Mouse (Mus musculus): Measurements from ENCODE around the gene Slamf8. TPM values are rescaled to one million over a fixed set of nuclear protein-coding genes. Genes with fewer than 3 reads are reported as not detected.

Slamf8 gene
- total RNA-seq (2014; rRNA removed) (1.3 and 1.7 TPM in 2 replicates), polyA plus RNA-seq (2012; rRNA removed) (0.45 and 1.2 TPM in 2 replicates)

- H3K36me3 ChIP-seq (ENCODE audit: control insufficient read depth, insufficient read depth, low read length) = no peaks in the 10 kb centered on the region
- DNase-seq (ENCODE audit: extremely low read depth, low read depth, low spot score) = peak; percentile 40
- no peak within 1 kb of the TSS for H3K4me3 ChIP-seq (ENCODE audit: insufficient read depth, low read depth, low read length)
- no peaks in the 10 kb centered on the region for H3K79me2 ChIP-seq (ENCODE audit: control insufficient read depth, insufficient read depth, low read length)
- 67% methylated on average over 7 of the region's 7 CpGs for WGBS
- no peak within 1 kb of the TSS for H3K9ac ChIP-seq (ENCODE audit: low read depth, low read length)
- no peaks in the 10 kb centered on the region; the same call in 1 of the 2 replicates for H3K4me1 ChIP-seq (ENCODE audit: control insufficient read depth, insufficient read depth, low read length)
- TF ChIP-seq CTCF (IDR thresholded peaks at IDR 0.05; ENCODE audit: low read depth, low read length) = no peak
- no peak for TF ChIP-seq POLR2A (IDR thresholded peaks at IDR 0.05; ENCODE audit: extremely low read depth, insufficient read depth, low read length)
- no peak within 1 kb of the TSS for H3K27ac ChIP-seq (replicated peaks; ENCODE audit: insufficient read depth, low read depth, low read length)
- H3K27me3 ChIP-seq (ENCODE audit: control insufficient read depth, insufficient read depth, low read length) = no peaks in the 10 kb centered on the region
Observed at GRCm38 (mm10) chr1:172590385-172590784, at the start of gene Slamf8. Slamf8 (minus strand) TSS chr1:172590568.

GRCm38 (mm10) chr1:172638781-172639180 is 48.4 kb upstream of the Slamf8 start:
- no peaks in the 10 kb centered on the region for H3K36me3 ChIP-seq (ENCODE audit: control insufficient read depth, insufficient read depth, low read length)
- no peak overlapping the region for H3K27ac ChIP-seq (replicated peaks; ENCODE audit: insufficient read depth, low read depth, low read length)
- no peak for TF ChIP-seq CTCF (IDR thresholded peaks at IDR 0.05; ENCODE audit: low read depth, low read length)
- TF ChIP-seq POLR2A (IDR thresholded peaks at IDR 0.05; ENCODE audit: extremely low read depth, insufficient read depth, low read length) = no peak
- H3K27me3 ChIP-seq (ENCODE audit: control insufficient read depth, insufficient read depth, low read length) = no peaks in the 10 kb centered on the region
- 83% methylated on average over 2 of the region's 2 CpGs for WGBS
- no peak for DNase-seq (ENCODE audit: extremely low read depth, low read depth, low spot score)
- no peak overlapping the region for H3K4me3 ChIP-seq (ENCODE audit: insufficient read depth, low read depth, low read length)
- no peaks in the 10 kb centered on the region for H3K4me1 ChIP-seq (ENCODE audit: control insufficient read depth, insufficient read depth, low read length)
- no peak overlapping the region for H3K9ac ChIP-seq (ENCODE audit: low read depth, low read length)
- no peaks in the 10 kb centered on the region for H3K79me2 ChIP-seq (ENCODE audit: control insufficient read depth, insufficient read depth, low read length)

- H3K36me3 ChIP-seq (ENCODE audit: control insufficient read depth, insufficient read depth, low read length) = no peaks in the 10 kb centered on the region
- TF ChIP-seq POLR2A (IDR thresholded peaks at IDR 0.05; ENCODE audit: extremely low read depth, insufficient read depth, low read length) (no peak), CTCF (IDR thresholded peaks at IDR 0.05; ENCODE audit: low read depth, low read length) (no peak)
- H3K79me2 ChIP-seq (ENCODE audit: control insufficient read depth, insufficient read depth, low read length) = no peaks in the 10 kb centered on the region
- no peaks in the 10 kb centered on the region for H3K27me3 ChIP-seq (ENCODE audit: control insufficient read depth, insufficient read depth, low read length)
- H3K27ac ChIP-seq (replicated peaks; ENCODE audit: insufficient read depth, low read depth, low read length) = no peak overlapping the region
- H3K9ac ChIP-seq (ENCODE audit: low read depth, low read length) = no peak overlapping the region
- 91% methylated on average over 4 of the region's 4 CpGs for WGBS
- no peaks in the 10 kb centered on the region for H3K4me1 ChIP-seq (ENCODE audit: control insufficient read depth, insufficient read depth, low read length)
- no peak for DNase-seq (ENCODE audit: extremely low read depth, low read depth, low spot score)
- no peak overlapping the region for H3K4me3 ChIP-seq (ENCODE audit: insufficient read depth, low read depth, low read length)
Observed at GRCm38 (mm10) chr1:172637801-172638200, 47.4 kb upstream of the Slamf8 start.

GRCm38 (mm10) chr1:172636266-172636665 is 45.9 kb upstream of the Slamf8 start:
- TF ChIP-seq CTCF (IDR thresholded peaks at IDR 0.05; ENCODE audit: low read depth, low read length) (no peak), POLR2A (IDR thresholded peaks at IDR 0.05; ENCODE audit: extremely low read depth, insufficient read depth, low read length) (no peak)
- Histone ChIP-seq H3K36me3 (ENCODE audit: control insufficient read depth, insufficient read depth, low read length) (no peaks in the 10 kb centered on the region), H3K4me1 (ENCODE audit: control insufficient read depth, insufficient read depth, low read length) (peaks cover 3% of the 10 kb centered on the region; the same call in 1 of the 2 replicates), H3K4me3 (ENCODE audit: insufficient read depth, low read depth, low read length) (no peak overlapping the region), H3K27me3 (ENCODE audit: control insufficient read depth, insufficient read depth, low read length) (no peaks in the 10 kb centered on the region), H3K9ac (ENCODE audit: low read depth, low read length) (no peak overlapping the region), H3K79me2 (ENCODE audit: control insufficient read depth, insufficient read depth, low read length) (no peaks in the 10 kb centered on the region), H3K27ac (replicated peaks; ENCODE audit: insufficient read depth, low read depth, low read length) (no peak overlapping the region)
- 92% methylated on average over 5 of the region's 5 CpGs for WGBS
- DNase-seq (ENCODE audit: extremely low read depth, low read depth, low spot score) = no peak

GRCm38 (mm10) chr1:172635258-172635657 is 44.9 kb upstream of the Slamf8 start:
- TF ChIP-seq CTCF (IDR thresholded peaks at IDR 0.05; ENCODE audit: low read depth, low read length) (no peak), POLR2A (IDR thresholded peaks at IDR 0.05; ENCODE audit: extremely low read depth, insufficient read depth, low read length) (no peak)
- Histone ChIP-seq H3K9ac (ENCODE audit: low read depth, low read length) (no peak overlapping the region), H3K4me3 (ENCODE audit: insufficient read depth, low read depth, low read length) (no peak overlapping the region), H3K27ac (replicated peaks; ENCODE audit: insufficient read depth, low read depth, low read length) (no peak overlapping the region), H3K36me3 (ENCODE audit: control insufficient read depth, insufficient read depth, low read length) (no peaks in the 10 kb centered on the region), H3K79me2 (ENCODE audit: control insufficient read depth, insufficient read depth, low read length) (no peaks in the 10 kb centered on the region), H3K4me1 (ENCODE audit: control insufficient read depth, insufficient read depth, low read length) (peaks cover 3% of the 10 kb centered on the region; the same call in 1 of the 2 replicates), H3K27me3 (ENCODE audit: control insufficient read depth, insufficient read depth, low read length) (no peaks in the 10 kb centered on the region)
- DNase-seq (ENCODE audit: extremely low read depth, low read depth, low spot score) = no peak
- 72% methylated on average over 4 of the region's 4 CpGs for WGBS

- H3K27me3 ChIP-seq (ENCODE audit: control insufficient read depth, insufficient read depth, low read length) = no peaks in the 10 kb centered on the region
- H3K36me3 ChIP-seq (ENCODE audit: control insufficient read depth, insufficient read depth, low read length) = no peaks in the 10 kb centered on the region
- peaks cover 3% of the 10 kb centered on the region; the same call in 1 of the 2 replicates for H3K4me1 ChIP-seq (ENCODE audit: control insufficient read depth, insufficient read depth, low read length)
- no peak for TF ChIP-seq POLR2A (IDR thresholded peaks at IDR 0.05; ENCODE audit: extremely low read depth, insufficient read depth, low read length)
- no peak for TF ChIP-seq CTCF (IDR thresholded peaks at IDR 0.05; ENCODE audit: low read depth, low read length)
- H3K27ac ChIP-seq (replicated peaks; ENCODE audit: insufficient read depth, low read depth, low read length) = no peak overlapping the region
- H3K9ac ChIP-seq (ENCODE audit: low read depth, low read length) = no peak overlapping the region
- WGBS = 94% methylated on average over 2 of the region's 2 CpGs
- H3K79me2 ChIP-seq (ENCODE audit: control insufficient read depth, insufficient read depth, low read length) = no peaks in the 10 kb centered on the region
- no peak overlapping the region for H3K4me3 ChIP-seq (ENCODE audit: insufficient read depth, low read depth, low read length)
- no peak for DNase-seq (ENCODE audit: extremely low read depth, low read depth, low spot score)
Observed at GRCm38 (mm10) chr1:172634136-172634535, 43.8 kb upstream of the Slamf8 start.

All from liver, adult 2 months (tissue).